Mouse (Mus musculus) natural killer cell, adult 2 months (primary cell): Measurements from ENCODE around the gene Rpl10-ps3.

Source experiments
- DNase-seq, 2 experiments: peaks; one replicate each; pipeline ENCODE4 v3.0.0; 2022; ENCODE audit warnings: low spot score in 2 of 2

Gene Rpl10-ps3

GRCm38 (mm10) chr9:50344868-50345267 is at the start of gene Rpl10-ps3:
Gene Rpl10-ps3, minus strand, starts transcription at chr9:50344968.
- no peak for DNase-seq

- DNase-seq = no peak
Measured at GRCm38 (mm10) chr9:50375598-50375997, 30.8 kb upstream of the Rpl10-ps3 start.

GRCm38 (mm10) chr9:50374666-50375065 is 29.9 kb upstream of the Rpl10-ps3 start:
- no peak for DNase-seq

GRCm38 (mm10) chr9:50368551-50369297 is 24.0 kb upstream of the Rpl10-ps3 start:
- DNase-seq = no peak

- no peak for DNase-seq
Measured at GRCm38 (mm10) chr9:50365059-50365780, 20.5 kb upstream of the Rpl10-ps3 start.

- no peak for DNase-seq
Measured at GRCm38 (mm10) chr9:50363962-50364361, 19.2 kb upstream of the Rpl10-ps3 start.

- no peak for DNase-seq
Measured at GRCm38 (mm10) chr9:50363259-50363658, 18.5 kb upstream of the Rpl10-ps3 start.

GRCm38 (mm10) chr9:50362556-50362955 is 17.8 kb upstream of the Rpl10-ps3 start:
- no peak for DNase-seq

- DNase-seq = no peak
Measured at GRCm38 (mm10) chr9:50360370-50360769, 15.6 kb upstream of the Rpl10-ps3 start.

GRCm38 (mm10) chr9:50357331-50357730 is 12.6 kb upstream of the Rpl10-ps3 start:
- no peak for DNase-seq

- DNase-seq = no peak
Measured at GRCm38 (mm10) chr9:50351746-50352145, 7.0 kb upstream of the Rpl10-ps3 start.

GRCm38 (mm10) chr9:50350571-50350970 is 5.8 kb upstream of the Rpl10-ps3 start:
- no peak for DNase-seq

- DNase-seq = no peak
Measured at GRCm38 (mm10) chr9:50349156-50349555, 4.4 kb upstream of the Rpl10-ps3 start.

GRCm38 (mm10) chr9:50348256-50348655 is 3.5 kb upstream of the Rpl10-ps3 start:
- DNase-seq = no peak

- no peak for DNase-seq
Measured at GRCm38 (mm10) chr9:50335539-50336325, 9.0 kb downstream of the Rpl10-ps3 start.

GRCm38 (mm10) chr9:50333413-50333812 is 11.4 kb downstream of the Rpl10-ps3 start:
- no peak for DNase-seq

- DNase-seq = peak; percentile 8 to 36
Measured at GRCm38 (mm10) chr9:50324355-50325225, 20.2 kb downstream of the Rpl10-ps3 start.

GRCm38 (mm10) chr9:50320729-50321128 is 24.0 kb downstream of the Rpl10-ps3 start:
- DNase-seq = no peak

- no peak for DNase-seq
Measured at GRCm38 (mm10) chr9:50319506-50319905, 25.3 kb downstream of the Rpl10-ps3 start.

GRCm38 (mm10) chr9:50317299-50317698 is 27.5 kb downstream of the Rpl10-ps3 start:
- DNase-seq = no peak

GRCm38 (mm10) chr9:50315650-50316049 is 29.1 kb downstream of the Rpl10-ps3 start:
- DNase-seq = no peak
